Mouse (Mus musculus) small intestine, adult 2 months (tissue): ENCODE data around the gene Chd1l. TPM values are rescaled to one million over a fixed set of nuclear protein-coding genes. Genes with fewer than 3 reads are reported as not detected.

Source experiments
- H3K27ac ChIP-seq: fragments of 200-500 bp; 2 replicates; pipeline ENCODE4 v1.5.1; 2012; ENCODE audit warnings: low read depth, low read length, control low read depth, inconsistent platforms; ENCODE audit not compliant: insufficient read depth
- H3K27me3 ChIP-seq: fragments of 200-500 bp; 2 replicates; pipeline ENCODE4 v1.6.1; 2012; ENCODE audit warnings: mild to moderate bottlenecking, moderate library complexity, low read length, inconsistent platforms; ENCODE audit not compliant: control insufficient read depth, insufficient read depth
- H3K36me3 ChIP-seq: fragments of 200-500 bp; 2 replicates; pipeline ENCODE4 v1.6.1; 2012; ENCODE audit warnings: mild to moderate bottlenecking, low read length, control low read depth, inconsistent platforms; ENCODE audit not compliant: control insufficient read depth, insufficient read depth
- H3K4me1 ChIP-seq: fragments of 200-500 bp; 2 replicates; pipeline ENCODE4 v1.6.1; 2012; ENCODE audit warnings: low read length, inconsistent platforms, mixed read lengths; ENCODE audit not compliant: control insufficient read depth, insufficient read depth, insufficient read length
- H3K4me3 ChIP-seq: fragments of 200-500 bp; 2 replicates; pipeline ENCODE4 v1.5.1; 2012; ENCODE audit warnings: low read depth, mild to moderate bottlenecking, control low read depth, inconsistent platforms, low read length, moderate library complexity
- CTCF ChIP-seq: fragments of 200-500 bp; IDR thresholded peaks from 2 replicates; pipeline ENCODE4 v1.5.1; 2012; ENCODE audit warnings: low read depth, mild to moderate bottlenecking, control low read depth, inconsistent platforms, low read length, moderate library complexity, mixed read lengths; ENCODE audit not compliant: insufficient replicate concordance, insufficient read length; ENCODE audit errors: extremely low read depth
- POLR2A ChIP-seq: fragments of 200-500 bp; IDR thresholded peaks from 2 replicates; pipeline ENCODE4 v1.6.1; 2012; ENCODE audit warnings: low read depth, mild to moderate bottlenecking, control low read depth, inconsistent platforms, low read length, moderate library complexity
- WGBS: fragments of 180-500 bp; shearing (Covaris S2); methylation state at CpG from one replicate; pipeline ENCODE4 v1.1.7; 2018; 5-methylcytosine and 5-hydroxymethylcytosine counted together
- polyA plus RNA-seq: library from polyadenylated mRNA; depleted of rRNA; stranded (reverse); fragments of >200 nt; gene quantifications from 2 replicates; pipeline ENCODE4 v1.2.3, GENCODE M21; 2012

The Chd1l gene
- polyA plus RNA-seq, 1 experiment: 2.3 TPM

- Histone ChIP-seq H3K27ac (no peak overlapping the region), H3K4me3 (no peak overlapping the region), H3K4me1 (no peaks in the 10 kb centered on the region), H3K27me3 (no peaks in the 10 kb centered on the region), H3K36me3 (peaks cover 27% of the 10 kb centered on the region)
- TF ChIP-seq CTCF (no peak), POLR2A (no peak)
- 22% methylated on average over 8 of the region's 8 CpGs for WGBS
Measured at GRCm38 (mm10) chr3:97596796-97597195, 13.2 kb downstream of the Chd1l start.

GRCm38 (mm10) chr3:97595066-97595465 is 14.9 kb downstream of the Chd1l start:
- Histone ChIP-seq H3K36me3 (peaks cover 29% of the 10 kb centered on the region), H3K4me1 (no peaks in the 10 kb centered on the region), H3K4me3 (no peak overlapping the region), H3K27ac (no peak overlapping the region), H3K27me3 (no peaks in the 10 kb centered on the region)
- TF ChIP-seq POLR2A (no peak), CTCF (no peak)
- 95% methylated on average over 6 of the region's 6 CpGs for WGBS

- no peak overlapping the region for H3K4me3 ChIP-seq
- 90% methylated on average over 13 of the region's 13 CpGs for WGBS
- H3K27me3 ChIP-seq: no peaks in the 10 kb centered on the region
- H3K4me1 ChIP-seq: no peaks in the 10 kb centered on the region
- peaks cover 36% of the 10 kb centered on the region for H3K36me3 ChIP-seq
- no peak for TF ChIP-seq CTCF
- no peak for TF ChIP-seq POLR2A
- no peak overlapping the region for H3K27ac ChIP-seq
Measured at GRCm38 (mm10) chr3:97594140-97594539, 15.9 kb downstream of the Chd1l start.

- Histone ChIP-seq H3K36me3 (peaks cover 36% of the 10 kb centered on the region), H3K27me3 (no peaks in the 10 kb centered on the region), H3K27ac (no peak overlapping the region), H3K4me3 (no peak overlapping the region), H3K4me1 (no peaks in the 10 kb centered on the region)
- TF ChIP-seq CTCF: no peak
- no peak for TF ChIP-seq POLR2A
- 91% methylated on average over 5 of the region's 5 CpGs for WGBS
Measured at GRCm38 (mm10) chr3:97593089-97593488, 16.9 kb downstream of the Chd1l start.

- Histone ChIP-seq H3K27me3 (no peaks in the 10 kb centered on the region), H3K4me1 (no peaks in the 10 kb centered on the region), H3K36me3 (peaks cover 43% of the 10 kb centered on the region), H3K4me3 (no peak overlapping the region), H3K27ac (no peak overlapping the region)
- TF ChIP-seq CTCF (no peak), POLR2A (no peak)
- WGBS: 81% methylated on average over 8 of the region's 8 CpGs
Measured at GRCm38 (mm10) chr3:97590699-97591098, 19.3 kb downstream of the Chd1l start.

GRCm38 (mm10) chr3:97587656-97588055 is 22.3 kb downstream of the Chd1l start:
- TF ChIP-seq CTCF: no peak
- no peak for TF ChIP-seq POLR2A
- Histone ChIP-seq H3K27ac (no peak overlapping the region), H3K36me3 (peaks cover 36% of the 10 kb centered on the region), H3K4me3 (no peak overlapping the region), H3K4me1 (no peaks in the 10 kb centered on the region), H3K27me3 (no peaks in the 10 kb centered on the region)
- 77% methylated on average over 9 of the region's 9 CpGs for WGBS

- TF ChIP-seq POLR2A (no peak), CTCF (peak; percentile 65; the same call in 1 of the 2 replicates)
- Histone ChIP-seq H3K4me3 (no peak overlapping the region), H3K27ac (no peak overlapping the region), H3K36me3 (peaks cover 45% of the 10 kb centered on the region), H3K4me1 (no peaks in the 10 kb centered on the region), H3K27me3 (no peaks in the 10 kb centered on the region)
- 67% methylated on average over 18 of the region's 18 CpGs for WGBS
Measured at GRCm38 (mm10) chr3:97585383-97586160, 24.4 kb downstream of the Chd1l start.
